Mouse (Mus musculus): ENCODE measurements around the gene Mrpl54. TPM values are rescaled to one million over a fixed set of nuclear protein-coding genes. Genes with fewer than 3 reads are reported as not detected.
A peak's percentile ranks its signal among the peaks of the same experiment; 100 is the strongest.

Mrpl54 gene
- polyA plus RNA-seq, 1 experiment from 2014 or later = 110 TPM

DNA sequence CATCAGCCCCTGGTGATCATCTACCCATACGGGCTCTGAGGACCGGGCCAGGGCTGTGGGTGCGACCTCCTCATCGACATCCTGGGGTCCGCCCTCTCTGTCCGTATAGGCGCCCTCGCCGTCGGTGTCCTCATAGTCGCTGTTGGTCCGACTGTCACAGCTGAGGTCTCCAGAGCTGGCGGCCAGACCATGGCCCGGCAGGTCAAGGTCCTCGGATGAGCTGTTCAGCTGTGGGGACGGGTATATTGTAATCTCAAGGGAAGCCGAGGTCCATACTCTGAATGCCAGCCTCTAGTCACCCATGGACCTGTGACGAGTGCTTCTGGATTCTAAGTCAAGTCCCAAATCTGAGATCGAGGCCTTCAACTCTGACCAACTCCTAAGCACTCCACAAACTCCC, 7.1 kb upstream of the Mrpl54 start:
- Histone ChIP-seq H3K4me2 (ENCODE audit: low read depth, low read length) (no peak overlapping the region), H3K9ac (replicated peaks) (no peak overlapping the region), H3K4me3 (ENCODE audit: low read depth, low read length) (no peak overlapping the region), H3K4me1 (ENCODE audit: insufficient read depth) (peaks cover 5% of the 10 kb centered on the region; the same call in 1 of the 2 replicates), H3K27me3 (ENCODE audit: insufficient read depth, low read length) (no peaks in the 10 kb centered on the region), H3K9me3 (ENCODE audit: low read length) (no peaks in the 10 kb centered on the region), H3K27ac (ENCODE audit: low read depth) (no peak overlapping the region), H3K36me3 (replicated peaks; ENCODE audit: insufficient read depth, low read length) (peaks cover 28% of the 10 kb centered on the region)
- TF ChIP-seq CTCF (IDR thresholded peaks at IDR 0.05; ENCODE audit: low read depth) = no peak
- no peak for DNase-seq
- no peak for ATAC-seq
- 90% methylated on average over 19 of the region's 19 CpGs for WGBS (ENCODE audit: insufficient replicate concordance)

DNA sequence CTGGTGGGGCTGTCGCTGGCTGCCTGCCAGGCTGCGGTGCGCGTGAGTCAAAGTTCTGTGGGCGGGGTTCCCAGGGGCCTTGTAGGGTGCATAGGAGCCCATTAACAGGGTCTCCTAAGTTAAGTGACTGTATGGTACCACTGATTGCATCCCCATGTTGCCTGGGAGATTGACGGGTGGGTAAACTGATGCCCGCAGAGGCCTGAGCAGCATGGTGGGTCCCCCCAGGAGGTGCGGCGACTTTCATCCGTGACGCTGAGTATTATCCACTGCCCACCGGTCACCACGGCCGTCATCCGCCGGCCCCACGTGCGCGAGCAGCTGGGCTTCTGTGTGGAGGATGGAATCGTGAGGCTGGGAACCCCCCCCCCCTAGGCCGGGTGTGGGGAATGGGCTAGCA, 5.6 kb upstream of the Mrpl54 start:
- peaks cover 9% of the 10 kb centered on the region for H3K4me1 ChIP-seq (ENCODE audit: insufficient read depth)
- WGBS (ENCODE audit: insufficient replicate concordance) = 95% methylated on average over 21 of the region's 21 CpGs

DNA sequence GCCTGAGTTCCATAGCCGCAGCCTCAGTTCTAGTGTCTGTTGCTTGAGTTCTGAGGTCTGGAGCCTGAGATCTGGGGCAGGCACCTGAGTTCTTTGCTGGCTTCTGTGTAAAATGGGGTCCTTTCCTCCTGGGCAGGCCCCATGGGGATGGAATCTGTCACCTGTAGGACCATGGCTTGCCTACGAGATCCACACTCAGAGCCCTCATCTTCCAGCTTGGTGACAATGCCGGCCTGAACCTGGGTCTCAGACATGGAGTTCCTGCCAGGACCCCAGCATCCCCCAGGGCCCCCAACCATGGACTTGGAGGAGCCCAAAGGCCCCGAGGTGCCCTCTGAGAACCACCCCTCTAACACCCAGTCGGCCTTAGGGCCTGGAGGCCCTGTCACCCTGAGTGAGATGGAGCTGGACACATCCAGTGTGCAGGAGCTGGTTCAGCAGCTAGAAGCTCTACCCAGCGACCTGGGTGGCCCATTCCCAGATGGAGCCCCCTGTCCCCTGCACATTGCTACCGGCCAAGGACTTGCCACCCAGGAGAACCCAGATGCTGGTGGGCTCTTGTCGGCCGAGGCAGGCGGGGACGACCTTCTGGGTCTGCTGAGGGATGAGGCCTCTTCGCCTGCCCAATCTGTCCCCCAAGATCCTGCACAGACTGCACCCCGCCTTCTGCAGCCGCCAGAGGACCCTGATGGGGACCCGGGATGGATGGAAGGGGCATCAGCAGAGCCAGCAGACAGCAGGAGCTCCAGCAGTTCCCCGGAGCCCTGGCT, 2.1 kb upstream of the Mrpl54 start:
- WGBS (ENCODE audit: insufficient replicate concordance) = 80% methylated on average over 14 of the region's 16 CpGs
- peaks cover 40% of the 10 kb centered on the region for H3K36me3 ChIP-seq (replicated peaks; ENCODE audit: insufficient read depth, low read length)
- no peak for ATAC-seq

More for the DNA sequence above, 5.6 kb upstream of the Mrpl54 start:
- no peak overlapping the region for H3K4me2 ChIP-seq (ENCODE audit: low read depth, low read length)
- no peak overlapping the region for H3K9ac ChIP-seq (replicated peaks)
- H3K4me3 ChIP-seq (ENCODE audit: low read depth, low read length) = no peak overlapping the region
- TF ChIP-seq EP300 (IDR thresholded peaks at IDR 0.05; ENCODE audit: low read depth) (no peak), CTCF (IDR thresholded peaks at IDR 0.05; ENCODE audit: low read depth) (no peak)
- ATAC-seq (no peak), DNase-seq (no peak)
- no peak overlapping the region for H3K27ac ChIP-seq (ENCODE audit: low read depth)
- H3K36me3 ChIP-seq (replicated peaks; ENCODE audit: insufficient read depth, low read length) = peaks cover 28% of the 10 kb centered on the region
- no peaks in the 10 kb centered on the region for H3K27me3 ChIP-seq (ENCODE audit: insufficient read depth, low read length)
- no peaks in the 10 kb centered on the region for H3K9me3 ChIP-seq (ENCODE audit: low read length)

DNA sequence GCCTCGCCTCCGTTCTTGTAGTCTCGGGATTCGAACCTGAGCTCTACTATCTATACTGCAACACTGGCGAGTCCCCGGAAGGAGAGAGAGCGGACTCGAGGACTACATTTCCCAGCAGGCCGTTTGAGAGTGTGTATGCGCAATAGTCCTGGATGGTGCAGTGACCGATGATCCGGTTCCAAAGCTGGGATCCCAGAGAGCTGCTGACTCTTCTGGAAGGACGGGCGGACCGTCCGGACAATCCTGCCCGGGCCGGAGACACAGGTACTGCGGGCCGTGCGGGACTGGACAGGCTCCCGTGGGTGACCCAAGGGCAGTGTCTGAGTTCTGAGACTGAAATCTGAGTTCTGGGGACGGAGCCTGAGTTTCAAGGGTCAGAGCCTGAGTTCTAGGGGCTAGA, 1.3 kb upstream of the Mrpl54 start:
- Histone ChIP-seq H3K9ac (replicated peaks) (peak overlapping the region; percentile 87), H3K9me3 (ENCODE audit: low read length) (no peaks in the 10 kb centered on the region), H3K36me3 (replicated peaks; ENCODE audit: insufficient read depth, low read length) (peaks cover 40% of the 10 kb centered on the region), H3K27ac (ENCODE audit: low read depth) (peak overlapping the region; percentile 81), H3K27me3 (ENCODE audit: insufficient read depth, low read length) (no peaks in the 10 kb centered on the region), H3K4me1 (ENCODE audit: insufficient read depth) (peaks cover 22% of the 10 kb centered on the region), H3K4me2 (ENCODE audit: low read depth, low read length) (peak overlapping the region; percentile 81), H3K4me3 (ENCODE audit: low read depth, low read length) (peak overlapping the region; percentile 73)
- no peak for TF ChIP-seq CTCF (IDR thresholded peaks at IDR 0.05; ENCODE audit: low read depth)
- no peak for TF ChIP-seq EP300 (IDR thresholded peaks at IDR 0.05; ENCODE audit: low read depth)
- ATAC-seq (peak; percentile 62), DNase-seq (peak; percentile 84)
- WGBS (ENCODE audit: insufficient replicate concordance) = 2% methylated on average over 23 of the region's 23 CpGs

More for the DNA sequence above, 2.1 kb upstream of the Mrpl54 start:
- peak overlapping the region; percentile 73 for H3K4me3 ChIP-seq (ENCODE audit: low read depth, low read length)
- TF ChIP-seq CTCF (IDR thresholded peaks at IDR 0.05; ENCODE audit: low read depth) (no peak), EP300 (IDR thresholded peaks at IDR 0.05; ENCODE audit: low read depth) (no peak)
- no peak for DNase-seq
- H3K4me2 ChIP-seq (ENCODE audit: low read depth, low read length) = peak overlapping the region; percentile 81
- no peaks in the 10 kb centered on the region for H3K9me3 ChIP-seq (ENCODE audit: low read length)
- H3K9ac ChIP-seq (replicated peaks) = peak overlapping the region; percentile 87
- peaks cover 22% of the 10 kb centered on the region for H3K4me1 ChIP-seq (ENCODE audit: insufficient read depth)
- peak overlapping the region; percentile 81 for H3K27ac ChIP-seq (ENCODE audit: low read depth)
- no peaks in the 10 kb centered on the region for H3K27me3 ChIP-seq (ENCODE audit: insufficient read depth, low read length)

DNA sequence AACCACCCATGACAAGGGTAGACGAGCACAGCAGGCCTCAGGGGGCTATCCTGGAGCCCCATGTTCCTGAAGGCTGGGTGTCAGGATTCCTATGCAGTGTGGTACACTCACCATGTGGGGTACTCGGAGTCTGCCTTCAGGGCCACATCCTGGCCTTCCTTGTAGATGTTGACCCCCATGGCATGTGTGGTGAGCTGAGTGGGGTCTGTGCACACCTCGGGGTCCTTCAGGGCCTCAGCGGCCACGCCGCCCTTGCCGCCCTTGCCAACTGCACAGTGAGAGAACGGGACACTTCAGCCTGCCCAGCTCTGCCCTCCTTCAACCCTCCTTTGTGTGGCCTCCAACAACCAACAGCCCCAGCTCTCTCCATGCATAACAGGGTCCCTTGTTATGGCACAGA, 1.2 kb downstream of the Mrpl54 start:
- Histone ChIP-seq H3K36me3 (replicated peaks; ENCODE audit: insufficient read depth, low read length) (peaks cover 20% of the 10 kb centered on the region), H3K27me3 (ENCODE audit: insufficient read depth, low read length) (no peaks in the 10 kb centered on the region), H3K4me1 (ENCODE audit: insufficient read depth) (peaks cover 22% of the 10 kb centered on the region), H3K9me3 (ENCODE audit: low read length) (peaks cover 2% of the 10 kb centered on the region), H3K9ac (replicated peaks) (0 out of 2 replicates have a peak overlapping the region, but pooled peaks have one; percentile 72), H3K27ac (ENCODE audit: low read depth) (no peak overlapping the region), H3K4me3 (ENCODE audit: low read depth, low read length) (no peak overlapping the region), H3K4me2 (ENCODE audit: low read depth, low read length) (peak overlapping the region; percentile 81; the same call in 1 of the 2 replicates)
- WGBS (ENCODE audit: insufficient replicate concordance) = 88% methylated on average over 8 of the region's 8 CpGs
- TF ChIP-seq CTCF (IDR thresholded peaks at IDR 0.05; ENCODE audit: low read depth) (no peak), EP300 (IDR thresholded peaks at IDR 0.05; ENCODE audit: low read depth) (no peak)
- ATAC-seq (no peak), DNase-seq (no peak)

DNA sequence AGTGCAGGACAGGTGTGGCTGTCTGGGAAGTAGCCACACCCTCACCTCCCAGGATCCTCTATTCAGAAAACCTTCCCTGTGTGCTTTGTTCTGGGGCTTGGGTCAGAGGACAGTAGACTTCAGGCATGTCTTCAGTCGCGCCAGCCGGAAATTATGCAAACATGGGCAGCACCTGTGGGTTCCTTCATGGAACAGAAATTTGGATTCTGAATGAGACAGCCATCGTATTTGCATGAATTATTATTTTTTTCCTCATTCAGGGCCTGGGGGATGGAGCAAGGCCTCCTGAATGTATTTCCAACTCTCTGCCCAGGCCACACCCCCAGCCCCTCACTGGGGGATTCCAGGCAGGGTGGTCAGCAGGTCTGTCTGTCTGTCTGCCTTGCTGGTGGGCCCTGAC, 5.7 kb downstream of the Mrpl54 start:
- TF ChIP-seq EP300 (IDR thresholded peaks at IDR 0.05; ENCODE audit: low read depth) (no peak), CTCF (IDR thresholded peaks at IDR 0.05; ENCODE audit: low read depth) (no peak)
- Histone ChIP-seq H3K36me3 (replicated peaks; ENCODE audit: insufficient read depth, low read length) (peaks cover 20% of the 10 kb centered on the region), H3K4me3 (ENCODE audit: low read depth, low read length) (no peak overlapping the region), H3K27ac (ENCODE audit: low read depth) (no peak overlapping the region), H3K27me3 (ENCODE audit: insufficient read depth, low read length) (peaks cover 28% of the 10 kb centered on the region), H3K9me3 (ENCODE audit: low read length) (peaks cover 7% of the 10 kb centered on the region), H3K4me1 (ENCODE audit: insufficient read depth) (peaks cover 10% of the 10 kb centered on the region; the same call in 1 of the 2 replicates), H3K4me2 (ENCODE audit: low read depth, low read length) (no peak overlapping the region), H3K9ac (replicated peaks) (no peak overlapping the region)
- WGBS (ENCODE audit: insufficient replicate concordance) = 94% methylated on average over 4 of the region's 4 CpGs
- DNase-seq (no peak), ATAC-seq (no peak)
